Mouse (Mus musculus) limb, embryonic 15.5 days (tissue): ENCODE measurements around the gene Trhde. TPM values are rescaled to one million over a fixed set of nuclear protein-coding genes. Genes with fewer than 3 reads are reported as not detected.

Source experiments
- ATAC-seq: fragments of 200-750 bp; cut with Nextera tagmentation; 2 replicates; pipeline ENCODE4 v1.8.0; 2017; ENCODE audit warnings: low read depth, moderate TSS enrichment; ENCODE audit not compliant: insufficient number of reproducible peaks, low FRiP score, low TSS enrichment
- H3K27ac ChIP-seq: fragments of 300-500 bp; sonication (generic); 2 replicates; pipeline ENCODE4 v1.5.1; 2015; ENCODE audit warnings: moderate library complexity, mild to moderate bottlenecking, inconsistent platforms
- H3K27me3 ChIP-seq: fragments of 300-500 bp; sonication (generic); 2 replicates; pipeline ENCODE4 v1.6.1; 2015; ENCODE audit warnings: inconsistent platforms
- H3K36me3 ChIP-seq: fragments of 300-500 bp; sonication (generic); 2 replicates; pipeline ENCODE4 v1.6.1; 2015; ENCODE audit warnings: inconsistent platforms
- H3K4me1 ChIP-seq: fragments of 300-500 bp; sonication (generic); 2 replicates; pipeline ENCODE4 v1.6.1; 2015; ENCODE audit warnings: inconsistent platforms
- H3K4me2 ChIP-seq: fragments of 300-500 bp; sonication (generic); 2 replicates; pipeline ENCODE4 v1.6.1; 2015; ENCODE audit warnings: mild to moderate bottlenecking, inconsistent platforms
- H3K4me3 ChIP-seq: fragments of 300-500 bp; sonication (generic); 2 replicates; pipeline ENCODE4 v1.5.1; 2015; ENCODE audit warnings: mild to moderate bottlenecking, inconsistent platforms
- H3K9ac ChIP-seq: fragments of 300-500 bp; sonication (generic); 2 replicates; pipeline ENCODE4 v1.6.1; 2015; ENCODE audit warnings: inconsistent platforms
- H3K9me3 ChIP-seq: fragments of 300-500 bp; sonication (generic); 2 replicates; pipeline ENCODE4 v1.6.1; 2016; ENCODE audit warnings: inconsistent platforms
- WGBS: fragments of 180-500 bp; shearing (Covaris S2); methylation state at CpG from one replicate; pipeline ENCODE4 v1.1.7; 2015; 5-methylcytosine and 5-hydroxymethylcytosine counted together
- polyA plus RNA-seq: library from polyadenylated mRNA; unstranded; fragments of >200 nt; fragmentation: Nextera tagmentation; extraction: Ambion mirVana; gene quantifications from 2 replicates; pipeline ENCODE4 v1.2.1, GENCODE M21; 2015

The Trhde gene
- polyA plus RNA-seq, 1 experiment from 2014 or later, result 2.3 TPM

DNA sequence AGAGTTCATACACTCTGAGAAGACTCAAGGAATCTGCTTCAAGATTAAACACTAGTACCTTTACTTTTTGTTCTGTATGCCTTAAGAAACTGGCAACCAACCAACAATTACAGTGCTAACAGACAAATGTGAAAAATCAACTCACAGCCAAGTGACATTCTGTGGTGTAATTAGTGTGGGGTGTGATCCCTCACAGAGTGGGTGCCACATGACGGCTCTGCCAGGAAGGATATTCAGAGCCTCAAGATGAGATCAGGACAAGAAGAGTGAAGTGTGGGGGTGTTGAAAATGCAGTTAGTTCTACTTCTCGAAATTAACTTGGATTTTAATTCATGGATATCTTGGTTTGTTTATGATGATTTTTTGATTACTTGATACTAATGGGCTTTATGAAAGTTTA, 398.3 kb downstream of the Trhde start:
- H3K4me1 ChIP-seq, result no peaks in the 10 kb centered on the region
- WGBS, result 58% methylated on average over 2 of the region's 2 CpGs
- no peak for ATAC-seq
- no peak overlapping the region for H3K27ac ChIP-seq
- no peaks in the 10 kb centered on the region for H3K9me3 ChIP-seq
- no peak overlapping the region for H3K4me3 ChIP-seq
- H3K4me2 ChIP-seq, result no peak overlapping the region
- H3K9ac ChIP-seq, result no peak overlapping the region
- no peaks in the 10 kb centered on the region for H3K27me3 ChIP-seq
- no peaks in the 10 kb centered on the region for H3K36me3 ChIP-seq

DNA sequence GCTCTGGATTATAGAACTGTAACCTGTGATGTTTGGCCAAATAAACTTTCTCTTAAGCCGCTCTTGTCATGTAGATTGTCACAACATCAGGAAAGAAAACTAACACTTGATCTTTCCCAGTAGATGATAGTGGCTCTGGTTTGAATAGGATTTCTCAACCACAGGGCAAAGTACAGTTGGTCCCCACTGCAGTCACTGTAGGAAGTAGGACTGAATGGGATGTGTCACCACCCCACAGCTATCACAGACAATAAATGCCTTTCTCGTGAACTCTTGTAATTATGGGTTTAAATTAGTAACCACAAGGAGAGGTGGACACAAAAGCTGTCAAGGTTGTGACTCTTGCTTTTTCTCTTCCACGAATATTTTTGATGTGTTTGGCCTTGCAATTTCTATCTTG, 431.3 kb downstream of the Trhde start:
- 72% methylated on average over 3 of the region's 3 CpGs for WGBS
- Histone ChIP-seq H3K9ac (no peak overlapping the region), H3K27me3 (no peaks in the 10 kb centered on the region), H3K9me3 (no peaks in the 10 kb centered on the region), H3K4me1 (no peaks in the 10 kb centered on the region), H3K36me3 (no peaks in the 10 kb centered on the region), H3K27ac (no peak overlapping the region), H3K4me2 (no peak overlapping the region), H3K4me3 (no peak overlapping the region)
- ATAC-seq, result no peak

DNA sequence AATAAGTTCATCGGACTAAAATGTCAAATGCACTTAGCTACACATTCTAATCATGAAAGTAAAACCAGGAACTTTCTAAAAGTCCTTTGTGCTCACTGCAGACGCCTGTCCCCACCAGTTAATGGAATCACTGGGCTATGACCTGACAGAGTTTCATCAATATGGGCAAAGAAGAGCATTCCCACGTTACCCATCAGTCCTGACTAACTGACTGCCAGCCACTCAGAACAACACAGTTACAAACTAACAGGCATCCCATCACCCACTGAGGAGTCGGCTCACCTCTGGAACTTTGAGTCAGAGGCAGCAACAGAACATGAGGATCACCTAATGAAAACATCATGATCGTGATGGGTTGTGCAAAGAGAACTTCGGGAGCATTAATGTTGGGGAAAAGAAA, 438.7 kb downstream of the Trhde start:
- H3K27ac ChIP-seq, result no peak overlapping the region
- no peak overlapping the region for H3K9ac ChIP-seq
- no peaks in the 10 kb centered on the region for H3K9me3 ChIP-seq
- no peak overlapping the region for H3K4me2 ChIP-seq
- WGBS, result 55% methylated on average over 6 of the region's 6 CpGs
- H3K4me3 ChIP-seq, result no peak overlapping the region
- no peaks in the 10 kb centered on the region for H3K36me3 ChIP-seq
- no peaks in the 10 kb centered on the region for H3K27me3 ChIP-seq
- H3K4me1 ChIP-seq, result no peaks in the 10 kb centered on the region
- ATAC-seq, result no peak

DNA sequence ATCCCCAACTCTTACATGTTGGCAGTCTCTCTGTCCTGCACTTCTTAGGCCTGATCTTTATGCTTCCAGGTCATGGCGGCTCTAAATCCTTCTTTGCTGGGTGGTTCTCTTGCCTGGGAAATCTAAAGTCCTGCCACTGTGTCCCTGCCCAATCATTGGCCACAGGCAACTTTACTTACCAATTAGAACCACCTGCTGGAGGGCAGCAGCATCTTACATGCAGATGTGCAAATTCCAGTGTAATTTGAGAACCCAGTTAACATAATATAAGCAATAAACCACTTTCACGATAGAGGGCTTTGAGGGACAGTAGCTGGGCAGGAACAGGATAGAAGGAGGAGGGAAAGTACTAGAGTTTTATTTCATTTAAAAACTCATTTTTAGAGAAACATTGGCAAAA, 439.5 kb downstream of the Trhde start:
- Histone ChIP-seq H3K9ac (no peak overlapping the region), H3K27me3 (no peaks in the 10 kb centered on the region), H3K36me3 (no peaks in the 10 kb centered on the region), H3K9me3 (no peaks in the 10 kb centered on the region), H3K27ac (no peak overlapping the region), H3K4me1 (no peaks in the 10 kb centered on the region), H3K4me3 (no peak overlapping the region), H3K4me2 (no peak overlapping the region)
- ATAC-seq, result no peak
- 13% methylated on average over 2 of the region's 2 CpGs for WGBS
